Mouse (Mus musculus) neutrophil, adult 5-6 weeks (primary cell): ENCODE measurements around the gene Smyd3. TPM values are rescaled to one million over a fixed set of nuclear protein-coding genes. Genes with fewer than 3 reads are reported as not detected.
"Not testable (repeated sequence)": the region's sequence is repeated elsewhere in the genome, so short reads cannot be mapped to it uniquely, and the experiment has no call there.

Experiments used
- ATAC-seq: fragments of 151-379, 151-347 bp; 2 replicates; pipeline ENCODE4 v1.8.0; 2017; ENCODE audit warnings: mild to moderate bottlenecking, moderate TSS enrichment; ENCODE audit not compliant: insufficient number of reproducible peaks, poor library complexity, low FRiP score, severe bottlenecking; ENCODE audit errors: extremely low read depth
- total RNA-seq: library from RNA; stranded (forward); fragments of 200-1000 nt; gene quantifications from 2 replicates; pipeline ENCODE4 v1.2.3, GENCODE M21; 2017

Gene Smyd3
- total RNA-seq, 1 experiment from 2014 or later = 24.8 TPM

- ATAC-seq = not testable (repeated sequence)
These were observed 355.1 kb downstream of the Smyd3 start for GRCm38 (mm10) chr1:179162752-179163151.

DNA sequence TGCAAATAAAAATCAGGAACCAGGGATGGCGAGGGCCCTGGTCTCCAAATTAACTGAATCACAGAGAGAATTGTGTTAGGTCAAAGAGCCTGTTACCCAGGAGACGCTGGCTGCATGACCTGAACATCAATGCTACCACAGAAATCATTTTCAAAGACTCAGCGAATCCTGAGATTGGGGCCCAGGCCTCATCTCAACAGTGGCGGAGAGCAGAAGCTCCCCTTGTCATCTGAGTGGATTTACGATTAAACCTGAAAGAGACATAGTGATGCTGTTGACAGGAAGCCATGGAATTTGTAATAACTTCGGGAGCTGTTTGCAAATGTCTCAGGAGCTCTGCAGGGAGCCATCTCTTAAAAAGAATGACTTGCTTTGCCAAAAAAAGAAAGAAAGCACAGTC lies 355.9 kb downstream of the Smyd3 start:
- ATAC-seq = no peak

GRCm38 (mm10) chr1:179160697-179161096 lies 357.1 kb downstream of the Smyd3 start:
- ATAC-seq = no peak

DNA sequence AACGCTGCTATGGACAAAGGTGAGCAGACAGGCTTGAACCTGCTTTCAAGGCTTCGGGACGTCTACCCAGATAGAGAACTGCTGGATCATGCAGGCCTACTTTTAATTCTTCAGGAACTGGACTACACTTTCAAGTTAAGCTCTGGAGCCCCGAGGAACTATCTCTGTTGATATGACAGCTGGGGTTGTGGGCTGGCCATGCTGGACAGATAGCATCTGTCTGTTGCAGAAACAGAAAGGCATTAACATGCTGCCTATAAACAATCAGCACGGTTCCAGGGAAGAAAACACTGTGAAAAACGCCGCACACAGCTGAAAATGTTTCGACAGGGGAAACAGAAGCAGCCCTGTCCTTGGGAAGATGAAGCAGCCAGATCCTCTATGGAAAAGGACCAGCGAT lies 365.5 kb downstream of the Smyd3 start:
- no peak for ATAC-seq

DNA sequence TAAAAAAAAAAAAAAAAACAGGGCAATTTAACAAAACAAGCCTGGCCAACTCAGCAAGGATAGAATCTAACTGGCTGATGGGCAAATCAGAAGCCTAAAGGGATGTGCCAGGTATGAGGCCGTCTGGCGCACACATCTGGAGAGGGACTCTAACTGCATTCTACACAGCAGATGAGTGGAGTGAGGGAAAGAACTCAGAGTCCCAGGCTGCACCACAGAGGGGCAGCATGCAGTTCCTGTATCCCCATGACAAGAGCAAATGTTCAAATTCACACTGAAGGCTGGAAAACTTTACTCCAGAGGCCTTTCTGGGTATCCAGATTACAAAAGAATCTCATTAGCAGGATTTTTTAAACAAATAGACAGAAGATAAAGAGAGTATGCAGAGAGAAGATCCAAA lies 366.6 kb downstream of the Smyd3 start:
- no peak for ATAC-seq

- no peak for ATAC-seq
These were observed 368.2 kb downstream of the Smyd3 start for GRCm38 (mm10) chr1:179149468-179150140.

DNA sequence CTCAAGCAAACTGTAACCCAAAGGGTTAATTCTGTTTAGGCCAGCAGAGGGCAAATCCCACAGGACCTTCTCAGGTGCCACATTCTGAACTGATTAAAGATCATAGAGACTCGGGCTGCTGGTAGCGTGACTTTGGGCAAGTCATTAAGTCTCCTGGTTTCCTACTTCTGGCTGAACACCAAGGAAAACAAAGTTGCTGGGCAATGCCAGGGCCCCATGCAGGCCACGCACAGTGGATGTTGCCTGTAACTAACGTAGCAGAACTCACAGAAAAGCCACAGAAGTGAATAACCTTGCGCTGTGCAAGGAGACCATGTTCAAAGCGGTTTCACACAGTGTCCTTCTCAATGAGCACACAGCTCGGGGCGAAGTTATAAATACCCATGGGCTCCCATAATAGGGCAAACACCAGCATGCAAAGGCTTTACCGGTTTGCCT lies 371.1 kb downstream of the Smyd3 start:
- ATAC-seq = no peak

GRCm38 (mm10) chr1:179143154-179143832 lies 374.5 kb downstream of the Smyd3 start:
- ATAC-seq = no peak

- peak; percentile 44; the same call in 1 of the 2 replicates for ATAC-seq
These were observed 375.7 kb downstream of the Smyd3 start for GRCm38 (mm10) chr1:179142177-179142576.

GRCm38 (mm10) chr1:179141071-179141650 lies 376.7 kb downstream of the Smyd3 start:
- ATAC-seq = no peak

DNA sequence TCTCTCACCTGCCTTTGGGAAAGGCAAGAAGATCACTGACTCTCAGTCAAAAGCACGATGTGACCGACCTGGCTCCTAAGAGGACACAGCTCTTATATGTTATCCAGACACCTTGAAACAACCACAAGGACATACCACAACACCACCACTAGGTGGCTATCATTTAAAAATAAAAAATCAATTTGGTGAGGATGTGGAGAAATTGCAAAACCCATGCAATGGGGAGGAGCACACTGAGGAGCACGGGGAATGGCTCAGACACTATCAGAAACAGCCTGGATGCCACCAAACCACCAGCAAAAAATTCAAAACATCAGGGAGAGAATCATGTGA lies 380.7 kb downstream of the Smyd3 start:
- no peak for ATAC-seq

DNA sequence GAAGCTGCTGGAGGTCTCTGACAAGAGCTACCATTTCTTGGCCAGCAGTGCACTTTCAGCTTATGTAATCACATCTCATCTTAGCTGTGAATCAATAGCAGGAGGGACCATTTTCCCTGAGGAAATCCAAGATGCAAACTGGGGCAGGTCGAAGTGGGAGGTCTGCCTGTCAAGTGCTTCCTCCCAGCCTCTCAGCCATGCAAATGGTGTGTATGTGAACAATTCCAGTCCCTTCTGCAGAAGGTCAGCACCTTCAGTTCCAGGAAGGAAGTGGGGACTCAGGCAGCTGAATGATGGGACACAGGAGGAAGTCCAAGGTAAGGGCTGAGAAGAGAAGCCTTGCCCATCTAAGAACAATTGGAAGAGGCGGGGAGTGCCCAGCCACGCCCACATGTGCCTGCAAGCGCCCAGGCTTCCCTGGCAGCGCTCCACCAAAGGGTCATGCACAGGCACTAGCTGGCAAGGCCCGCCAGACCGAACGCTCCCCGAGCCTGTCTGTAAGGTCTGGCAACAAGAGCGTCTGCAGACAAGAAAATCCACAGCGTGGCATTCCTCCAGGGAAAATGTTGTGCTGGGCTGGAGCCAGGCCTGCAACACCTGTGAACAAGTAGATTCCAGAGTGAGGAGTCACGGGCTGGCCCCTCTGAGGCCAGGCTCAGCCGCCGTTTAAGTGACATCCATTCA lies 381.2 kb downstream of the Smyd3 start:
- ATAC-seq = no peak

DNA sequence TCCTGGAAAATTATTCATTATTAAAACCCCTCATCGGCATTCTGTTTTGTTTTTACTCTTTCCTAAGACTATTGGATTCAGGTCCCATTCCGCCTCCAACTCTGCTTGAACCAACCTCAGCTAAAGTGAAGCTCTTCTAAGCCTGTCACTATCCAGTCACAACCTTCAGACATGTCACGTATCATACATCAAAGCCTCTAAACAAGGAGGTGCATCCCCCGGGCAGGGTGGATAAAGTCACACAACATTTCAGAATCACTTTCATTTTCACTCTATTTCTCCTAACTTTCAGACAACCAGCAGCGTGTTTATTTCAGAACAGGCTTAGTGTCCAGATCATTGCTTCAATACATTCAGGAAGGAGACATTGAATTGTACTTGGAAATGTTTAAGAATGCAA lies 387.8 kb downstream of the Smyd3 start:
- ATAC-seq = no peak

DNA sequence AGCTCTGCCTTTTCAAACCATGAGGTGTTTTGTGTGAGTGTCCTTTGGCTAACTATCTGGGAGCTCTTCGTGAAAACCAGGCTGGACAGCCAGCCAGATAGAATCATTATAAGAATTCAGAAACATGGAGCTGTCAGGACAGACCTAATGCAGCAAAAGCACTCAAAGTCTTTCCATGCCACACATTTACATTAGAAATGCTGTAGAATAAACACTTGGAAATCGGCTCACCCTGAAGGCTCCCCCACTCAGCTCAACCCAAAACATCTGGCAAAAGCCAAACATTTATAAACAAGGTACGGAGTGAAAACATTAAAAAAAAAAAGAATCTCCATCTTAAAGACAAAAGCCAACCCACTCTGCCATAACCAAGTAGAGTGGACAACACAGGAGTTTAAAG lies 391.6 kb downstream of the Smyd3 start:
- no peak for ATAC-seq

DNA sequence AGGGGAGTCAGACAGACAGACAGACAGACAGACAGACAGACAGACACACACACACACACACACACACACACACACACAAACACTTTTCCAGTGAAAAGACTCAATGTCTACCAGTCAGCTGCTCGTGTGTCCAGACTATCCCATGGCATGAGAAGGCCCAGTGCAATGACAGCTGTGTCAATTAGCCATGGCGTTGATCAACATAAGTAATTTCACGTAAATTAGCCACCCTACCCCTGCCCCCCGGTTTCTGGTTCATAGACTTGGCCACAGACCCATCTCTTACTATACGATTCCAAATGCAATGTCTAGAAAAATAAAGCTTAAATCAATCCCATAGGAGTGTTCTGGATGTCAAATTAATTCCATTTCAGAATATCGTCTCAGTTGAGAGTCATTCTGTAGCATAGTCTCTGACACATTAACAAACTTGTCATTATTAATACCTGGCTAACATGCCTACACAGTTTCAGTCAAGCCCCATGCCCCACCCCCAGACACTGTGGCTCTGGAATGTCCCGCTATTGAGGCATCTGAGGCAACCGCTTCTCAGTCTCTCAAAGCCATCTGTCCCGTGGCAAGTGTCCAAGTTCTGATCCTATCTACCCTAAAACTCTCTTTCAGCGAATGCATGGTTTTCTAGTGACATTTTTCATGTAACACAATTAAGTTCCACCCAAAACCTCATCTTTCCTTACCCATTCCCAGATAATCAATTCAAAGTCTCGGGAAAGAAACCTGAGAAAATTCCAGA lies 395.2 kb downstream of the Smyd3 start:
- ATAC-seq = no peak

DNA sequence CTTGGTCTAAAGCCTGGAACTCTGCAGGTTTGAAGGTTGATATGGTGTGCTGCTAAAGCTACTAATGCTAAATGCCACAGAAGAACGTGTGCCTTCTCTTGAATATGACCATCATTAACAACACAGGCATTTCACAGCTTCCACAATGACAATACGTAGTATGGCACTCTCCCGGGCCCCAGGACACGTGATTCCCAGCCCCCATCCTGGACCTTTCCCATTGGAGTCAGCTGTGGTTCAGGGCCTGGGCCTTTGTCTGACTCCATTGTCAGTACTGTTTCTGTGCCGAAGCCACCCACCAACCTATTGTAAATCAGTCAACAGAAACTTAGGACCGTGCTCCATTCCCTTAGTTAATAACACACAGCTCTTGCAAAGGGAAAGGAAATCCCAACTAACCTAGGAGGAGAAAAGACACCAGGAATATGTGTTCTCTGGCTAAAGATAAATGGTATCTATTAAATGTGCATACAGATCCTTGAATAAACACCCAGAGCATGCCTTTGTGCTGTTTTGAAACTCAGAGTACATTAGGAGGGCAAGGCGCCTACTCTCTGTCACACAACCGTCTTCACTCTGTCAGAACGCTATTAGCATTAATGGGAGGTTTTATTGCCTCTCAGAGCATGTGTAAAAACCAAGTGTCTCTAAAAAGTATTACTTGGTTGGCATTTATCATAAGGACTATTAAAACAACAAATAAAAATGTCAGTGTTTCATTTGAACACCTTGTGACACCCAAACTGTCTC lies 397.4 kb downstream of the Smyd3 start:
- ATAC-seq = no peak

DNA sequence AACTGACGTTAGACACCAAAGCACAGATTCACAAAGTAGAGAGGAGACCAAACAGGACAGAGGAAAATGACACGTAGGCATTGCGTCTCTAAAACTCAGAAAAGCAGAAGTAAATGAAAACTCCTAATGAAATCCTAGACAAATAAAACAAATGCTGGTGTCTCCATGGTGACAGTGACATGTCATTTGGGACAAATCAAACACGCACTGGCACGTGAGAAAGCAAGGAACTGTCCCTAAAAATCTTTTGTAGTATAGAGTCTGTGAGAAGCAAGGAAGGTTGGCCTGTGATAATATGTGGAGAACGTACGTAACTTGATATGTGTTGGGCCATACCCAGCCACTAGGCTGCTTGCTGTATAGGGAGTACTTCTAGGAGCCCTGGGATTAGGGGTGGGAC lies 399.2 kb downstream of the Smyd3 start:
- no peak for ATAC-seq
